ENCODE assay signal across 8 mouse cellular contexts in the genomic region with DNA sequence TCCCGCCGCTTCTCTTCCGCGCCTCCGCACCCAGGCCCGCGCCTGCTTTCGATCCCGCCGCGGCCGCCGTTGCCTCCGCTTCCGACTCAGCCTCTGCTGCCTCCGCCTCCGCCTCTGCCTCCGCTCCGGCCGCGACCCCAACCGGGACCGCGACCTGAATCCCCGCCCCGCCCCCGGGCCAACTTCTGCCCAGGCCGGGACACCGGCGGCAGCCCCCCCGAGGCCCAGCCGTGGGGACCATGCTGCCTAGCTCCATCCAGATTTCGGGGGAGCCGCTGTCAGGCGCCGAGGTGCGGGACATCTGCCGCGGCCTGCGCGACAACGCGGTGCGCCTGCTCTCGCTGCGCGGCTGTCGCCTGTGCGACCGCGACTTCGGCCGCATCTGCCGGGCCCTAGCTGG. TPM values are rescaled to one million over a fixed set of nuclear protein-coding genes. Genes with fewer than 3 reads are reported as not detected.
A peak's percentile ranks its signal among the peaks of the same experiment; 100 is the strongest.
DNase-seq lines count a peak whose midpoint lies in the region; ATAC-seq lines count a peak whose summit lies in the region.

No protein-coding gene starts in this region.

- peak overlapping the region; percentile 87 for H3K4me2 ChIP-seq in hindbrain, embryonic 16.5 days (ENCODE audit: low read length)
- H3K4me2 ChIP-seq in midbrain, embryonic 15.5 days: peak overlapping the region; percentile 66

- H3K36me3 ChIP-seq in hindbrain, embryonic 16.5 days (ENCODE audit: control insufficient read depth, insufficient read depth, low read length): peaks cover 18% of the 10 kb centered on the region
- H3K36me3 ChIP-seq in midbrain, embryonic 15.5 days (replicated peaks): peaks cover 31% of the 10 kb centered on the region

- no peaks in the 10 kb centered on the region for H3K4me1 ChIP-seq in brown adipose tissue, adult 24 weeks (ENCODE audit: control insufficient read depth, insufficient read depth, insufficient read length, low read length)
- H3K4me1 ChIP-seq in hindbrain, embryonic 16.5 days (ENCODE audit: control insufficient read depth, insufficient read depth, low read depth, low read length): peaks cover 23% of the 10 kb centered on the region
- peaks cover 32% of the 10 kb centered on the region for H3K4me1 ChIP-seq in midbrain, embryonic 15.5 days

- peak overlapping the region; percentile 49 for H3K4me3 ChIP-seq in brown adipose tissue, adult 24 weeks (ENCODE audit: insufficient read depth, low read depth, low read length)
- peak overlapping the region; percentile 80 for H3K4me3 ChIP-seq in hindbrain, embryonic 16.5 days (ENCODE audit: low read length)
- peak overlapping the region; percentile 78 for H3K4me3 ChIP-seq in midbrain, embryonic 15.5 days

- H3K27me3 ChIP-seq in hindbrain, embryonic 16.5 days (replicated peaks; ENCODE audit: control insufficient read depth, insufficient read depth, low read length): no peaks in the 10 kb centered on the region
- 0 out of 2 replicates have a peak, but pooled peaks cover 3% of the 10 kb centered on the region for H3K27me3 ChIP-seq in midbrain, embryonic 15.5 days (replicated peaks)

- no peak overlapping the region for H3K27ac ChIP-seq in brown adipose tissue, adult 24 weeks (replicated peaks; ENCODE audit: low read depth, low read length)
- peak overlapping the region; percentile 79 for H3K27ac ChIP-seq in hindbrain, embryonic 16.5 days (ENCODE audit: low read depth, low read length)
- peak overlapping the region; percentile 85 for H3K27ac ChIP-seq in midbrain, embryonic 15.5 days

- peak overlapping the region; percentile 90 for H3K9ac ChIP-seq in hindbrain, embryonic 16.5 days (ENCODE audit: low read depth, low read length)
- peak overlapping the region; percentile 96 for H3K9ac ChIP-seq in midbrain, embryonic 15.5 days

- no peak; the same call in 1 of the 2 replicates for ATAC-seq in hindbrain, embryonic 16.5 days
- peak; percentile 40 for ATAC-seq in midbrain, embryonic 15.5 days (replicated peaks)

- intact Hi-C loops in left cerebral cortex, postnatal 4 days (cut with DNase I): no loop called here

- WGBS in hindbrain, embryonic 16.5 days: under 1% methylated on average over 52 of the region's 54 CpGs
- WGBS in midbrain, embryonic 15.5 days: under 1% methylated on average over 54 of the region's 54 CpGs

- peak; percentile 60 for DNase-seq in cerebellum, adult 11-12 months
- DNase-seq in cerebellum, adult 11 months: no peak
- peak; percentile 45 for DNase-seq in left cerebral cortex, postnatal 4 days
- DNase-seq in left cerebral cortex, adult 9 months (ENCODE audit: low spot score in 2 of 2): no peak
- no peak for DNase-seq in ovary, adult 18-20 months (ENCODE audit: low spot score)

- no peaks in the 10 kb centered on the region for H3K9me3 ChIP-seq in hindbrain, embryonic 16.5 days (ENCODE audit: control insufficient read depth, low read length)
- no peaks in the 10 kb centered on the region for H3K9me3 ChIP-seq in midbrain, embryonic 15.5 days

RNA-seq across cellular contexts. Expression of a gene that starts 0.8 kb away (rescaled TPM):
- 10 to 100 TPM; 84.5 to 94.1 TPM for total RNA-seq in left cerebral cortex, postnatal 4 days (2021)
- polyA plus RNA-seq in brown adipose tissue, adult 24 weeks (2012; ENCODE audit: insufficient read depth, insufficient read length, missing spikeins): not detected in 2 replicates
- polyA plus RNA-seq in hindbrain, embryonic 16.5 days (2015; fragmentation: Nextera tagmentation; extraction: Ambion mirVana): 19.1 and 23.8 TPM in 2 replicates
- polyA plus RNA-seq in midbrain, embryonic 15.5 days (2015; fragmentation: Nextera tagmentation; extraction: Ambion mirVana): 14.7 and 16.6 TPM in 2 replicates

RNA-seq across cellular contexts. Expression of a gene that starts 6.2 kb away (rescaled TPM):
- 10 to 100 TPM; 55.3 to 56.7 TPM for total RNA-seq in left cerebral cortex, postnatal 4 days (2021)
- 63.4 and 66.1 TPM in 2 replicates for polyA plus RNA-seq in brown adipose tissue, adult 24 weeks (2012; ENCODE audit: insufficient read depth, insufficient read length, missing spikeins)
- polyA plus RNA-seq in hindbrain, embryonic 16.5 days (2015; fragmentation: Nextera tagmentation; extraction: Ambion mirVana): 101 and 105 TPM in 2 replicates
- 95.2 and 107 TPM in 2 replicates for polyA plus RNA-seq in midbrain, embryonic 15.5 days (2015; fragmentation: Nextera tagmentation; extraction: Ambion mirVana)

RNA-seq across cellular contexts. Expression of a gene that starts 6.3 kb away (rescaled TPM):
- 10 to 100 TPM; 50.0 to 50.1 TPM for total RNA-seq in left cerebral cortex, postnatal 4 days (2021)
- polyA plus RNA-seq in brown adipose tissue, adult 24 weeks (2012; ENCODE audit: insufficient read depth, insufficient read length, missing spikeins): 19.9 and 29.9 TPM in 2 replicates
- polyA plus RNA-seq in hindbrain, embryonic 16.5 days (2015; fragmentation: Nextera tagmentation; extraction: Ambion mirVana): 72.4 and 76.6 TPM in 2 replicates
- polyA plus RNA-seq in midbrain, embryonic 15.5 days (2015; fragmentation: Nextera tagmentation; extraction: Ambion mirVana): 71.6 and 78.4 TPM in 2 replicates

RNA-seq across cellular contexts. Expression of a gene that starts 28.7 kb away (rescaled TPM):
- 10 to 100 TPM; 35.5 to 44.3 TPM for total RNA-seq in left cerebral cortex, postnatal 4 days (2021)
- polyA plus RNA-seq in brown adipose tissue, adult 24 weeks (2012; ENCODE audit: insufficient read depth, insufficient read length, missing spikeins): 8.6 and 13.5 TPM in 2 replicates
- polyA plus RNA-seq in hindbrain, embryonic 16.5 days (2015; fragmentation: Nextera tagmentation; extraction: Ambion mirVana): 26.7 and 32.1 TPM in 2 replicates
- polyA plus RNA-seq in midbrain, embryonic 15.5 days (2015; fragmentation: Nextera tagmentation; extraction: Ambion mirVana): 29.4 and 31.4 TPM in 2 replicates

RNA-seq across cellular contexts. Expression of a gene that starts 43.1 kb away (rescaled TPM):
- total RNA-seq in left cerebral cortex, postnatal 4 days (2021): 10 to 100 TPM; 54.6 to 63.8 TPM
- polyA plus RNA-seq in brown adipose tissue, adult 24 weeks (2012; ENCODE audit: insufficient read depth, insufficient read length, missing spikeins): not detected in 2 replicates
- 25.3 and 26.8 TPM in 2 replicates for polyA plus RNA-seq in hindbrain, embryonic 16.5 days (2015; fragmentation: Nextera tagmentation; extraction: Ambion mirVana)
- polyA plus RNA-seq in midbrain, embryonic 15.5 days (2015; fragmentation: Nextera tagmentation; extraction: Ambion mirVana): 22.5 and 23.7 TPM in 2 replicates

Comparison
In these comparisons a context has a peak if more than half of its experiments do, and no peak if none do; other contexts are left out.
1. DNase-seq: peak in cerebellum, adult 11-12 months (single experiment) and left cerebral cortex, postnatal 4 days (single experiment); none in cerebellum, adult 11 months (single experiment), left cerebral cortex, adult 9 months (0 of 2) and ovary, adult 18-20 months (single experiment).
2. RNA of a gene that starts 0.8 kb away (polyA plus RNA-seq): 19.1 to 23.8 TPM in hindbrain, embryonic 16.5 days and 14.7 to 16.6 TPM in midbrain, embryonic 15.5 days; not detected in brown adipose tissue, adult 24 weeks; every median in the first group is over 10 times any median in the second.
3. Peak in every context shown above with its lines, with median percentiles within 50 percentile points of each other: H3K4me3 ChIP-seq.